Mouse (Mus musculus): ENCODE data around the gene 1700113H08Rik. TPM values are rescaled to one million over a fixed set of nuclear protein-coding genes. Genes with fewer than 3 reads are reported as not detected.

The 1700113H08Rik gene
- polyA plus RNA-seq, 1 experiment = not detected

GRCm38 (mm10) chr10:87230071-87230910 lies 172.4 kb downstream of the 1700113H08Rik start:
- TF ChIP-seq GATA1 (IDR thresholded peaks at IDR 0.05; ENCODE audit: low read length) = no peak

DNA sequence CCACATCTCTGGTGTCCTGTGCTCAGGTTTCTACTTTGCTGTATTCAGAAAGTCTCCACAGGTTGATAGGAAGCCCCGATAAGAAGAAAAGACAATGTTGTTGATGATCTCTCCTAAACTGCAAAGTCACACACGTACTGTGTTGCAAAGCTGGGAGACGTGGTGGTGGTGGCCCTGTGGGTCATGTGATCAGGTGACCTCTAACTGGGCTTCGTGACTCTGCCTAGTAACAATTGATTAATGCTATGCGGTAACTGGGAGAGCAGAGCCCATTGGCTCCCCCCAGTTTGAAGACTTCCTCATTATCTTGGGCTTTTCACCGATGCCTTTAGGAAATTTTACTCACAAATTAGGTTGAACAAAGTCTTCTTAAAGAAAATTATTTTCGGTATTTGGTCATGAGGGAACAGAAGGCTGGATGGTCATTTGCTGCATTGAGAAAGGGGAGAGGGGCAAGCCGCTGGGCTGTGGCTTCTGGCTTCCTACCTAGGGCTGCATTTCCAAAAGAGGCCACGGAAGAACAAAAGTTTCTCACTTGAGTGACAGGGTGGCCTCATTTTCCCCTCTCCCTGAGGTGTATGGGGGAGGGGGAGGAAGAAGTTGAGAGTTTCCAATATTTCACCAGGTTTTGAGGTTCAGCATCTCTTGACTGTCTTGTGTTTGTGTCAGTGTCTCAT lies 181.6 kb downstream of the 1700113H08Rik start:
- no peak for TF ChIP-seq GATA1 (IDR thresholded peaks at IDR 0.05; ENCODE audit: low read length)

GRCm38 (mm10) chr10:87271724-87272123 lies 213.9 kb downstream of the 1700113H08Rik start:
- TF ChIP-seq GATA1 (IDR thresholded peaks at IDR 0.05; ENCODE audit: low read length) = no peak

GRCm38 (mm10) chr10:87272133-87272622 lies 214.3 kb downstream of the 1700113H08Rik start:
- no peak for TF ChIP-seq GATA1 (IDR thresholded peaks at IDR 0.05; ENCODE audit: low read length)

GRCm38 (mm10) chr10:87275075-87275474 lies 217.2 kb downstream of the 1700113H08Rik start:
- TF ChIP-seq GATA1 (IDR thresholded peaks at IDR 0.05; ENCODE audit: low read length) = no peak

Other genes with a start within 250 kb of the 1700113H08Rik start
- gene Stab2, start 50.0 kb upstream of the 1700113H08Rik start, polyA plus RNA-seq (2012) = 0.03 TPM in 1 of 2 replicates, not detected in the other

All from G1E-ER4 (cell line).